Mouse (Mus musculus): ENCODE results near the gene Cnnm3.
A peak's percentile ranks its signal among the peaks of the same experiment; 100 is the strongest.

DNA sequence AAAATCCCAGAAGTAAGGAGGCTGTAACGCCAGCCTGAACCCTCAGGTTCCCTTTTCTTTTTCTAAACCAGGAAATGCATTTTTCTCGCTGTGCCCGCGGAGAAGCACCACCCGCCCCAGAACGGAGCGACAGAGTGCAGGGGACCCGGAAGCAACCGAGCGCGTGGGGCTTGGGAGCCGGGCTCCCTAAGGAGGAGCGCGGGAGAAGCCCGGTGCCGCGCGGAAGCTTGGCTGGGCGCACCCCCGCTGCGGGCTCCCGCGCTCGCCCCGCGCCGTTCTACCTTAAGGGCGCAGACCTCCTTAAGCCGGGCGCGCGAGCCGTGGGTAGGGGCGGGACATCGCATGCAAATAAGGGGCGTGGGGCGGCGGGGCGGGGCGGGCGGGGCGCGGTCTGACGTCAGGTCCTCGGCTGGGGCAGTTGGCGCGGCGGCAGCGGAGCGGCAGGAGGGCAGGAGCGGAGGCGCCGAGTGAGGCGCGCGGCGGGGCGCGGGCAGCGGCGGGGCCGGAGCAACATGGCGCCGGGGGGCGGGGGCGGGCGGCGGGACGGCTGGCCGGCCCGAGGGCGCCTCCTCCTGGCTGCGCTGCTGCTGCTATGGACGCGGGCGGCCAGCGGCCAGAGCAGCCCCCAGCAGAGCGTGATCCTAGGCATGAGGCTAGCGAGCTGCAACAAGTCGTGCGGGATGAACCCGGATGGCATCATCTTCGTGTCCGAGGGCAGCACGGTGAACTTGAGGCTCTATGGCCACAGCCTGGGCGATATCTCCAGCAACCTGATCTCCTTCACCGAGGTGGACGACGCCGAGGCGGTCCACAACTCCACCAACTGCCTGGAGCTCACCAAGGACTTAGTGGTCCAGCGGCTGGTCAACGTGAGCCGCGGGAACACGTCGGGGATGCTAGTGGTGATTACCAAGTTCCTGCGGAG, 40.2 kb upstream of the Cnnm3 start, which contains the start of gene Cnnm4:
- TF ChIP-seq POLR2A (IDR thresholded peaks at IDR 0.05; ENCODE audit: insufficient read length, low read depth) (peak; percentile 86), SRF (IDR thresholded peaks at IDR 0.05; ENCODE audit: control insufficient read depth, insufficient read length, low read depth) (no peak), TCF12 (IDR thresholded peaks at IDR 0.05; ENCODE audit: insufficient read depth, poor library complexity, severe bottlenecking) (no peak), REST (IDR thresholded peaks at IDR 0.05; ENCODE audit: insufficient read depth, insufficient read length) (no peak), MYOD1 (IDR thresholded peaks at IDR 0.05; ENCODE audit: control insufficient read depth in 1 of 3, insufficient read length in 2 of 3, low read depth in 2 of 3) (peak in 1 of 3 experiments; percentile 52), POLR2AphosphoS2 (IDR thresholded peaks at IDR 0.05; ENCODE audit: insufficient read length, low read depth) (peak; percentile 87), MAX (IDR thresholded peaks at IDR 0.05; ENCODE audit: low read depth) (no peak)

All from myocyte (in vitro differentiated cells).